Mouse (Mus musculus) macrophage (primary cell): ENCODE results near the gene Rpl27a. TPM values are rescaled to one million over a fixed set of nuclear protein-coding genes. Genes with fewer than 3 reads are reported as not detected.

Experiments used
- H3K27ac ChIP-seq: fragments of 350-480 bp; formaldehyde crosslinking; 2 replicates; pipeline ENCODE4 v1.9.0; 2021
- H3K36me3 ChIP-seq: fragments of 350-480 bp; formaldehyde crosslinking; 2 replicates; pipeline ENCODE4 v1.9.0; 2021; ENCODE audit errors: inconsistent target
- H3K4me3 ChIP-seq: fragments of 350-480 bp; formaldehyde crosslinking; 2 replicates; pipeline ENCODE4 v1.9.0; 2021; ENCODE audit errors: inconsistent target
- H3K79me2 ChIP-seq: fragments of 350-480 bp; formaldehyde crosslinking; 2 replicates; pipeline ENCODE4 v1.9.0; 2021; ENCODE audit errors: inconsistent target
- WGBS: methylation state at CpG from one replicate; pipeline ENCODE4 v1.1.7; 2026; ENCODE audit warnings: inconsistent platforms; ENCODE audit not compliant: missing documents; 5-methylcytosine and 5-hydroxymethylcytosine counted together
- polyA plus RNA-seq: library from polyadenylated mRNA; stranded (reverse); fragments of 250-400 nt; gene quantifications from 3 replicates; pipeline ENCODE4 v1.2.4, GENCODE M21; 2018; ENCODE audit warnings: inconsistent platforms

Rpl27a gene
- polyA plus RNA-seq, 1 experiment from 2014 or later = 200 TPM

DNA sequence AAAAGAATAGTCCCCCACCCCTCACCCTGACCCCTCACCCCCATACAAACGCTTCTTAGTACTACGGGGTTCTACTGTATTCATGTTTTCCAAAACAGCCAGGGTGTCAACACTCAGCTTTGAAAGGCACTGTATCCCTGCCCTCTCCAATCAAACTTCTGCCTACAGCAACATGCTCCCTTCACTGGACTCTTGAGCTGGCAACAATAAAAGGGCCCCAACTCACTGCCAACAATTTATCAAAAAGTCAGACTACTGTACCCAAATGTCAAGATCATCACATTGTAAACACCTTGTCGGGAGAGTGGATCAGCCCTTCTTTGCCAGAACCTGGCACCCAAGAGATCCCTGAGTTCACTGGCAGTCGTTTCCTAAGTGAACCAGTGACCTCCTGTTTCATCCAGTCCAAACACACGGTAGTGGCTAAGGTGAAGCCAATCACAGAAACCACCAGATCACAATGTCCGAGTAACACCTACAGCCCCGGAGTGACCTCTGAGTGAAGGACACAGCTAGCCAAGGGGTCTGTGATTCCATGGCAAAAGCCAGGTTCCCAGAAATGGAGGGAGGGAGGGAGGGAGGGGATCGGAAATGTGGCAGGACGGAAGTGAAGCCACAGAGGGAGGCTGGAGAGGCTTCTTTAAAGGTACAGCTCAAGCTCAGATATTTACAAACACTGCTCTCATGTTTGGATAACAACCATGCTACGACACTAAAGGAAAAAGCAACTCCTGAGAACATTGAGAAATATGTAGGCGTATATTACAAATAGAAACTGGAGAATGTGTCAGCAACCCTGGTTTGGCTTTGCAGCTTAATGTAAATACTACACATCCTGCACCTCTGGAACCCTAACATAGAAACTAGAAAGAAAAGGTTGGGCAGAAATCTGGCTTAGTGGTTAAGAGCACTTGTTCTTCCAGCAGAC lies 48.2 kb downstream of the Rpl27a start:
- H3K36me3 ChIP-seq = no peaks in the 10 kb centered on the region
- WGBS = 88% methylated on average over 11 of the region's 11 CpGs
- no peaks in the 10 kb centered on the region for H3K79me2 ChIP-seq
- H3K4me3 ChIP-seq = no peak overlapping the region
- H3K27ac ChIP-seq = no peak overlapping the region

GRCm38 (mm10) chr7:109568391-109568892 lies 49.5 kb downstream of the Rpl27a start:
- Histone ChIP-seq H3K27ac (no peak overlapping the region), H3K36me3 (no peaks in the 10 kb centered on the region), H3K79me2 (no peaks in the 10 kb centered on the region), H3K4me3 (no peak overlapping the region)
- WGBS = 86% methylated on average over 2 of the region's 4 CpGs

Other genes with a start within 250 kb of the Rpl27a start
- not detected in 3 replicates for gene Stk33, start 80.1 kb upstream of the Rpl27a start, polyA plus RNA-seq
- gene Trim66, start 11.0 kb upstream of the Rpl27a start, polyA plus RNA-seq = 0.04 to 0.05 TPM (median 0.05 TPM) in 3 replicates
- 0.98 to 1.8 TPM (median 1.3 TPM) in 3 replicates for gene St5, start 184.5 kb downstream of the Rpl27a start, polyA plus RNA-seq
- 38.0 to 49.5 TPM (median 47.1 TPM) in 3 replicates for gene Akip1, start 184.5 kb downstream of the Rpl27a start, polyA plus RNA-seq
- gene BC051019, start 204.7 kb downstream of the Rpl27a start, polyA plus RNA-seq = not detected in 3 replicates
- not detected in 3 replicates for gene Ascl3, start 212.6 kb downstream of the Rpl27a start, polyA plus RNA-seq
- gene Tmem9b, start 233.7 kb downstream of the Rpl27a start, polyA plus RNA-seq = 97.7 to 113 TPM (median 101 TPM) in 3 replicates